Mouse (Mus musculus): Measurements from ENCODE around the gene E2f6. TPM values are rescaled to one million over a fixed set of nuclear protein-coding genes. Genes with fewer than 3 reads are reported as not detected.
A peak's percentile ranks its signal among the peaks of the same experiment; 100 is the strongest.

The E2f6 gene
- total RNA-seq, 2 experiments from 2014 or later = 116 to 120 TPM

DNA sequence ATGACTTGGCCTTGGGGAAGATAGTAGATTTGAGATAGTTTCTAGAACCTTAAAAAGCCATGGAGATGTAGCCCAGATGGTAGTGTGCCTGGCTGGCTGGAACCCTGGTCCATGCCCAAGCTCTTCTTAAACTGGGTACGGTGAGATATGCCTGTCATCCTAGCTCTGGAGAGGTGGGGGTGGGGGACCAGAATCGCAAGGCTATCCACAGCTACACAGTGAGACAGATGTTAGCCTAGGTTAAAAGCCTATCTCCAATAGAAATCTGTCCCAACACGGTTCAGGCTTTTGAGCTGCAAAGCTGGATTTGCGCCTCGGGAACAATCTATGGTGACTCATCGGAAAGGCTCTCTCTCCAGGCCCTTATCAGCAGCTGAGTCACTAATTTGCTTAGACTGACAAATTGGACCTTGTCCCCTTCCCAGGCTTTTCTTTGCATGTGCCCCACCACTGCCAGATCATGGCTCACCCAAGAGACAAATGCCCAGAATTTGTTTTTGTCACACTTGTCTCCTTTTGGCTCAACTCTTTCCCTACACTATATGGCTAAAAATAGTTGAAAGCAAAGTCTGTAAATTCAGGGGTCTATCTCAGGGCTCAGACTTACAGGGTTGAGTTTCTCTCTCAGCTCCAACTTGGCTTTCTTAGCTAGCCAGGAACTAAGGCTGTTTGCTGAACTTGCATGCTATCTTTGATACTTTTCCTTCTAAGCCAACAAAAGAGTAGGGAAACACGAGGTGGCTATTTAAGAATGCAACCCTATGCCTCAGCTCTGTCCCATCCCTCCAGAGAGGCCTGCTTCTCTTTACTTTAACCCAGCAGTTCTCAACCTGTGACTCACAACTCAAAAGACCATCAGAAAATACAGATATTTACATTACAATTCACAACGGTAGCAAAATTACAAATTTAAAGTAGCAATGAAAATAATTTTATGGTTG, 30.3 kb downstream of the E2f6 start:
- DNase-seq = no peak
- intact Hi-C loops (cut with DNase I) = no loop called here

DNA sequence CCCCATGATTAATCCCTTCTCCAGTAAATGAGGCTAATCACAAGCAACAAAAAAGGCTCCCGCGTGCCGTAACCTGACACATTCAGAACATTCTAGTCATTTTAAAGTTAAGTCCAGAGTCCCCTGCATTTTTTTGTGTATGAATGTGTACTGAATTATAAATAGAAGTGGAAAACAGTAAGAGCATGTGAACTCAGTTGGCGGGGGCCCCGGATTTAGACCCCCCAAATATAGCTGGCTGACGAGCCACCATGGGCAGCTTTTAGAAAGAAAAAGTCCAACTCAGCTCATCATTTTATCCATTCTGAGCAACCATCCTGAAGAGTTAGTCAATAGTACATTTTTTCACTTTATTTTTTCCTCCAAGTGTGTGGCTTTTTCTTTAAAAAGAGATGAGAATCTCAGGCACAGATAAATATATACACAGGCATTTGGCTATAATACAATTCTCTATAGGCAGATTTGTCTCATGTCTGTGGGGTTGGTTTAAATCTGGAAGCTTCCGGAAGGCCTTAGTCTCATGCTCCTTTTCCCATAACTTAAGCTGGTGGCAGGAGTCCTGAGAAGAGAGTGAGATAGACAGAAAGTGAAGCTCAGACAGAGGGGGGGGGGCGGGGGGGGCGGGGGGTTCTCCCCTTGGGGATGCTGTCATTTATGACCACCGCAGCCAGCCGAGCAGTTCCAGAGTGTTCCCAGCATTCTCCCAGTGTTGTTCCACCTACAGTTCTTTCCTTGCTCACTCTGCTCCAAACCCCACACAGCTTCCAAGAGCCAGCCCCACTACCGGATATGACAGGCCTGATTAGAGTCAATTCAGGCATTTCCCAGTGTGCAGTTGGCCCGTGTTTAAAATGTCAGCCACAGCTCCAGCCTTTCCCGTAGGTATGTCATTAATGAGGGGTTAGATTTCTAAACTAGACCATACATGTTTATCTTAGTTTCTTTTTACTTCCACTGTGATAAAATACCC, 34.1 kb downstream of the E2f6 start:
- intact Hi-C loops (cut with DNase I) = no loop called here
- DNase-seq = no peak

GRCm38 (mm10) chr12:16847204-16847792, 36.5 kb downstream of the E2f6 start:
- no peak for DNase-seq
- intact Hi-C loops (cut with DNase I) = no loop called here

DNA sequence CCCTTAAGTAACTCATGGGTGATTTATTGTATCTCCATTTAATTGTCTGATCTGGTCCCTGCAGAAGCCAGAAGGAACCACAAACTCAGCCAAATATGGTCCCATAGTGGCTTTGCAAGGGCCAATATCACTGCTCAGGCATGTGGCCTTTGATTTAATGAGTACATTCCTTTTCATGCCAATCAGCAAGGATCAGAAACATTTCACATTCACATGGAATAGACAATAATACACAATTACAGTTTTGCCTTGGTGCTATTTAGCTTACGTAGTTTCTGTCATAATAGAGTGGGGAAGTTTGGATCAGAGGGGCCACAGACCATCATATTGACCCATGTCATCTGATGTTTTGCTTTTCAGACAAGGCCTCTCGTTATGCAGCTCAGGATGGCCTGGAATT, 37.7 kb downstream of the E2f6 start:
- DNase-seq = no peak
- intact Hi-C loops (cut with DNase I) = no loop called here

DNA sequence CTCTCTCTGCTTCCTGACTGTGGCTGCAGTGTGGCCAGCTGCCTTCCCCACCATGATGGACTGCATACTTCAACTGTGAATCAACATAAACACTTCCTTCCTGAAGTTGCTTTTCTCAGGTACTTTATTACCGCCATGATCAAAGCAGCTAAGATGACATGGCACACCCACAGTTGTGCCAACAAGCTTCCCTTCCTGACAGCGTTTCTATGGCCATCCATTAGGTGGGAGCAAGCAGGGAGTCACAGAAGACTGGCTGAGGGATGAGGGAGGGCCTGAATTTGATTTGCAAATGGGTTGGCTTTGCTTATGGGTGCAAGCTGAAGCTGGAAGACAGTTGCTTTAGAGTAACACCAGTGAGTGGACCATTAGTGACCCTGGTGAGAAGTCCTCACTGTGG, 39.1 kb downstream of the E2f6 start:
- intact Hi-C loops (cut with DNase I) = loop anchor here (5.0 kb wide), 1 partner anchor 42 kb away; the partner anchor contains the start of gene Rock2
- DNase-seq = no peak

GRCm38 (mm10) chr12:16850431-16851375, 39.9 kb downstream of the E2f6 start:
- peak; percentile 76 to 85 for DNase-seq
- intact Hi-C loops (cut with DNase I) = loop anchor here (5.0 kb wide), 1 partner anchor 42 kb away; the partner anchor contains the start of gene Rock2

DNA sequence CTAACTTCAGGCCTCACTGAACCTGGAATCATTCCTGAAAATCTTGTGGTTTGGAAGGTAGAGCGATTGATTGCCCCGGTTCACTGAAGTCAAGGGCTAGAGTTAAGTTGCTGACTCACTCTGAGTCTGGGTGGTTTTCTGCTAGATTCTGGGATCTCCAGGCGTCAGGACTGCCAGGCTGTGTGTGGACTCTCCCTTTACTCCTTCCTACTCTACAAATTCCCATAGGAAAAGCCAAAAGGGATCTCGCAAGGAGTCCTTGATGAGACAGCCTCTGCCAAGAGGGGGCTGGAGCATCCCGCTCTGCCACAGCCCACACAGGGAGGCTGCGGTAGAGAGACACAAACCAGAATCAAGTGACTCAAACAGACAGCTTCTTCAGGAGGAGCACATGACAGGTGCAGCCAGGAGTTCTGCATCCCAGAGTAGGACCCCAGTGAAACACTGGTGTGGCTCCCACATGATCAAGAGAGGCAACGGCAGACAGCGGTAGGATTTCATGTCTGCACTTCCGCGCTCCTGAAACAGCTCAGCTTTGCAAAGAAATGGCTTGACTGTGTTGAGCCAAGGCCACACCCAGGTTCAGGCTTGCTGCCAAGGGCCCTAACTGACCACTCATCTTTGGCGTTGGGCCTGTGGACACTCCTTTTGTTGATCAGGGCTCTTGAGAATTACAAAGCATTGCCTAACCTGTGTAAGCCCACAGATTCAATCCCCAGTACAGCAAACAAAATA, 42.8 kb downstream of the E2f6 start:
- intact Hi-C loops (cut with DNase I) = loop anchor here (5.0 kb wide), 1 partner anchor 39 kb away; the partner anchor contains the start of gene Rock2

DNA sequence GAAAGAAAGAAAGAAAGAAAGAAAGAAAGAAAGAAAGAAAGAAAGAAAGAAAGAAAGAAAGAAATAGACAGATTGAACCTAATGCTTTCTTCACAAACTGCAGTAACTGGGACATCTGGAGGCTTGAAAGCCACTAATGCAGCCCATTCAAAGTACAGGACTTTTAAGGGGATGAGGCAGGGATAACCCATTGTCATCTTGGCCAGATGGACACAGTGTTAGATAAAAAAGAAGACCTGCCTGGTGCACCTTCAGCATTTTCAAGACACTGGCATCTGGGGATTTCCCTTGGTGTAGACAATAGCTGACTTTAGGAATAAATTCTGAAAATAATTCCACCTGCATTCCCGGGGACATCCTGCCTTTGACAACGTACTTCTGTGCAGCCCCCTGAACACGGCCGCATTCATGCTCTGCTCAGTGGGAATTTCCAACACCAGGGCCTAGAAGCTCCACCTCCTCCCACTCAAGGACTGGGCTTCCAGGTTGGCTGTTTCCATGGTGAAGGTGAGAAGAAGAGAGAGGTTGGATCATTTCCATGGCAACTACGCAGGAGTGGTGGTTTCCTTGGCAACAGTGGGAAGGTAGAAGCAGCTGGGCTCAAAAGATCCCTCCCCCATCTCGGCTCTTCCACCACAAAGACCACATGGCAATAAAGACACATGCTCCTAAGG, 45.0 kb downstream of the E2f6 start:
- intact Hi-C loops (cut with DNase I) = no loop called here

More for the DNA sequence above, 42.8 kb downstream of the E2f6 start:
- peak; percentile 77 to 78 for DNase-seq

GRCm38 (mm10) chr12:16856306-16856679, 45.5 kb downstream of the E2f6 start:
- no peak for DNase-seq
- intact Hi-C loops (cut with DNase I) = no loop called here

More for the DNA sequence above, 45.0 kb downstream of the E2f6 start:
- no peak for DNase-seq

DNA sequence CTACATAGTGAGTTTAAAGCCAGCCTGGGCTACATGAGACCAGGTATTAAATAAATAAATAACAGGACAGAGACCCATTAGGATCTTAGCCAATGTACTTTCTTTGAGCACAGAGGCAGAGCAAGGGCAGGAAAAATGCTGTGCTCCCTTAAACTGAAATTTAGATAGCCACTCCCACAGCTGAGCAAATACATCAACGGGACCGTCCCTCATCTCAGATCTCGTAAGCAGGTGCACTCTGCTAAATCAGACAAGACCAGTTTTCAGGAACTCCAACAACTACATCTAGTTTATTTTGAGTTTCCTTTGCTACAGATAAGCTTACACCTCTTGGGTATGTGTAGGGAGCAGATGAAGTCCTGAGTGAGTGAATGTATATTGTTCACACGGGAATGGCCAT, 47.3 kb downstream of the E2f6 start:
- no peak for DNase-seq
- intact Hi-C loops (cut with DNase I) = no loop called here

GRCm38 (mm10) chr12:16859781-16860180, 49.0 kb downstream of the E2f6 start:
- DNase-seq = no peak
- intact Hi-C loops (cut with DNase I) = no loop called here

DNA sequence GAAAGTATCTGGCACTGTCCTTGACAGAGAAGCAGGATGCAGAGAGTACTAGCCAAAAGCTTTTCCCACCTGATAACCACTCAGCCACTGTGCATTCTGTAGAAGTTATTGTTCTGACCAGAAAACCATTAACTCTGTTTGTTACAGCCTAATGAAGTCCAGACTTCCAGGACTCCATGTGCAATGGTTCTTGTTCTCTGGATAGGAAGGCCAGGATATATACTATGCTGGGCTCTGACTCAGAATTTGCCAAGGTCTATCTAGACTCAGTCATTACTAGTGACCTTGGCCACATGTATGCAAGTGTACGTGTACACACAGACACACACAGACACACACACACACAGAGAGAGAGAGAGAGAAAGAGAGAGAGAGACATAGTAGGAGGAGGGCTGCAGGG, 49.8 kb downstream of the E2f6 start:
- intact Hi-C loops (cut with DNase I) = no loop called here
- DNase-seq = no peak

DNA sequence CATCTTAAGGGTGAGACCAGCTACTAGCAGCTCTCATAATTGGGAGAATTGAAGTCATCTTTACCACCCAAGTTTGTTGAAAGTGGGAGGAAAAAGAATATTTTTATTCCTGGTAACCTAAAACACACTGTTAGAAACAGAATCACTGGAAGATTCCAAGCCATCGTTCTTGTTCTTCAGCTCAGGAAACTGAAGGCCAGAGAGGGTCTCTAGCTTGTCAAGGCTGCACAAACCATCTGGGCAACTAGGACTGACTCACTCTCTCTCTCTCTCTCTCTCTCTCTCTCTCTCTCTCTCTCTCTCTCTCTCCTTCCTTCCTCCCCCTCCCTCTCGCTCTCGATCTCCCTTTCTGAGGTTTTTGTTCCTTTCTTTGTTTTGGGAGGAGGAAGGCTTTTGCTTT, 50.2 kb downstream of the E2f6 start:
- intact Hi-C loops (cut with DNase I) = no loop called here
- no peak for DNase-seq

GRCm38 (mm10) chr12:16864477-16864876, 53.7 kb downstream of the E2f6 start:
- intact Hi-C loops (cut with DNase I) = no loop called here
- DNase-seq = no peak

DNA sequence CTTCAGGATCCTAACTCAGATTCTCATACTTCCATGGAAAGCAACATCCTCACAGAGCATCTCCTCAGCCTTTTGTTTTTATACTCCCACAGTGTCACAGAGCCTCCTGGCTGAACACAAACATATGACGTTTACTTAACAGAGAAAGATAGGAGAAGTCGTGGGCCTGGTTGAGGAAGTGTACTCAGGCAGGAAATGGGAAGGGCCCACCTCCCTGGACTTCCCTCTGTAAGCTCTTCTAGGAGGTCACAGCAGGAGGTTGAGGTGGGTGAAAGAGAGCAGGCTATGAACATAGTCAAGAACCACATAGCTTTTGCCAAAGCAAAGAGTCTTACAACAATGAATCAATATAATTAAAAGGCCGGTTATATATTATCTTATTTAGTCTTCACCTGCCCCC, 55.1 kb downstream of the E2f6 start:
- intact Hi-C loops (cut with DNase I) = no loop called here
- no peak for DNase-seq

DNA sequence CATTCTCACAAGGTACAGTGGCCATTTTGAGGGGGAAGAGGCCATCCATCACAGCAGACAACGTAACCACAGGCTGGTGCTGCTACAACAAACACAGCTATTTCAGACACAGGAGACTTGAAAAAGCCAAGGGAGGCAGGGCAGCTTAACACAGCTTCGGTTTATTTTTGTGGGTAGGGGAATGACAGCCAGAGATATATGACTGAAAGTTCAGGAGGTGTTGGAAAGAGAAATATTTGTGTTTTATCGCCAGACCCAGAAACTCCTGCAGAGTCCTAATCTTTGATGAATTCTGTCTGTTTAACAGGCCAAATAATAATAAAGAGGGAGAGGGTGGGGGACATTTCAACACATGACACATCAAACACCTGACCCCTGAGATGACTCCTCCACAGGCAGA, 55.7 kb downstream of the E2f6 start:
- no peak for DNase-seq
- intact Hi-C loops (cut with DNase I) = no loop called here

- no peak for DNase-seq
- intact Hi-C loops (cut with DNase I) = no loop called here
Measured at GRCm38 (mm10) chr12:16867306-16867705, 56.5 kb downstream of the E2f6 start.

DNA sequence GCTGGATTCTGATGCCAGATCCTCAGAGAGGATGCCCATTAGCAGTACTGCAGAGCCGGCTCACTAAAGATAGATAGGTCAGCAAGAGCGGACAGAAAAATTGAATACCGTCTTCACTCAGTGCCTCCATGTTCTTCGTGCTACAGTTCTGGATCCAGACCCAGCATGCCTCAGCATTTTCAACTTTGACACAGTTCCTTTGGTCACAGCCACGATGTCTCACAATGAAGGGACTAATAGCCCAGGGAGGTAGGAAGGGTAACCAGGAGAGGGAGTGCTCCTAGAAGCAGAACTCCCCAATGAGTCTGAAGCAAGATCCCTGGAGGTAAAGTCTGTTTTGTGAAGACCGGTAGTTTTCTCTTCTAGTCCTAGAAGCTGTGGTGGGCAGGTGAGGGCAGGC, 57.9 kb downstream of the E2f6 start:
- intact Hi-C loops (cut with DNase I) = no loop called here
- DNase-seq = no peak

Data from gastrocnemius, postnatal 36 days (tissue).